Mouse (Mus musculus) limb, embryonic 14.5 days (tissue): Measurements from ENCODE around the gene Adam26b. TPM values are rescaled to one million over a fixed set of nuclear protein-coding genes. Genes with fewer than 3 reads are reported as not detected.
"Not testable (repeated sequence)": the region's sequence is repeated elsewhere in the genome, so short reads cannot be mapped to it uniquely, and the experiment has no call there.

ENCODE experiments used
- ATAC-seq: fragments of 200-750 bp; cut with Nextera tagmentation; 2 replicates; pipeline ENCODE4 v1.8.0; 2017; ENCODE audit warnings: low read depth, moderate number of reproducible peaks, moderate TSS enrichment; ENCODE audit not compliant: low FRiP score
- DNase-seq: peaks from one replicate; pipeline ENCODE4 v3.0.0-alpha.2; 2015; ENCODE audit warnings: low spot score
- H3K27ac ChIP-seq: fragments of 300-500 bp; sonication (generic); replicated peaks from 2 replicates; pipeline ENCODE4 v1.5.1; 2014; ENCODE audit warnings: low read depth, mild to moderate bottlenecking, low read length, moderate library complexity, mixed read lengths
- H3K27me3 ChIP-seq: fragments of 300-500 bp; sonication (generic); 2 replicates; pipeline ENCODE4 v1.6.1; 2014; ENCODE audit warnings: low read length, mixed read lengths; ENCODE audit not compliant: control insufficient read depth, insufficient read depth
- H3K36me3 ChIP-seq: fragments of 300-500 bp; sonication (generic); 2 replicates; pipeline ENCODE4 v1.6.1; 2014; ENCODE audit warnings: mild to moderate bottlenecking, low read length, moderate library complexity, mixed read lengths; ENCODE audit not compliant: control insufficient read depth, insufficient read depth
- H3K4me1 ChIP-seq: fragments of 300-500 bp; sonication (generic); 2 replicates; pipeline ENCODE4 v1.6.1; 2014; ENCODE audit warnings: antibody characterized with exemption, low read length, mixed read lengths; ENCODE audit not compliant: control insufficient read depth, insufficient read depth
- H3K4me2 ChIP-seq: fragments of 300-500 bp; sonication (generic); replicated peaks from 2 replicates; pipeline ENCODE4 v1.6.1; 2014; ENCODE audit warnings: low read depth, mild to moderate bottlenecking, low read length, moderate library complexity; ENCODE audit not compliant: severe bottlenecking
- H3K4me3 ChIP-seq: fragments of 300-500 bp; sonication (generic); replicated peaks from 2 replicates; pipeline ENCODE4 v1.5.1; 2014; ENCODE audit warnings: low read length
- H3K9ac ChIP-seq: fragments of 300-500 bp; sonication (generic); 2 replicates; pipeline ENCODE4 v1.6.1; 2014; ENCODE audit warnings: mild to moderate bottlenecking, low read depth, low read length, moderate library complexity; ENCODE audit not compliant: severe bottlenecking
- H3K9me3 ChIP-seq: fragments of 300-500 bp; sonication (generic); 2 replicates; pipeline ENCODE4 v1.6.1; 2016; ENCODE audit warnings: low read length; ENCODE audit not compliant: control insufficient read depth
- WGBS: fragments of 180-500 bp; shearing (Covaris S2); extraction: QIAGEN DNeasy Blood & Tissue Kit; methylation state at CpG from one replicate; pipeline ENCODE4 v1.1.7; 2014; 5-methylcytosine and 5-hydroxymethylcytosine counted together
- polyA plus RNA-seq, 2 experiments: library from polyadenylated mRNA; depleted of rRNA in 1 of 2; stranded (reverse) in 1 of 2; unstranded in 1 of 2; fragments of >200 nt; fragmentation: Nextera tagmentation in 1 of 2; extraction: Ambion mirVana in 1 of 2; gene quantifications; 2 replicates each; pipeline versions ENCODE4 v1.2.1 to v1.2.3; 2012 to 2014

Gene Adam26b
- polyA plus RNA-seq (2012; rRNA removed) (not detected in 2 replicates), polyA plus RNA-seq (2014; fragmentation: Nextera tagmentation; extraction: Ambion mirVana) (not detected in 2 replicates)

DNA sequence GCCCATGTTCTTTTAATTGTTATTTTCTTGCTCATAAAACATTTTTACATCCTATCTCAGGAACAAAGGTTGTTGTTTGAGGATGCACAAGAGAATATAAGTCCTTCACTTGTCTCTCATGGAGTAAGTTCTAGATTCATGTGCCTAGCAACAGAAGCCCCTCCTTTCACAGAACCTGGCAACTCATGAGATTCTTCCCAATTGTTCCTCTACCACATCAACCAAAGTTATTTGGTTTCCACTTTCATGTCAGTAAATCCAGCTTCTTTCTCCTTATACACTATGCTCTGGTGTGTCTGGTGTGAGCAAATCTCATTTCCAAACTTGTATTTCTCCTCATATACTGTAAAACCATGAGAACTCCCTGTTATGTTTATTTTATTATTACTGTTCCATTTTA, at the start of gene Adam26b:
Gene Adam26b (minus strand): TSS at position 101 of the 400 bp plus-strand sequence.
- not testable (repeated sequence) for DNase-seq, H3K36me3 ChIP-seq, H3K4me1 ChIP-seq, H3K4me3 ChIP-seq, H3K27me3 ChIP-seq, ATAC-seq, H3K9ac ChIP-seq, H3K27ac ChIP-seq, H3K4me2 ChIP-seq, H3K9me3 ChIP-seq

DNA sequence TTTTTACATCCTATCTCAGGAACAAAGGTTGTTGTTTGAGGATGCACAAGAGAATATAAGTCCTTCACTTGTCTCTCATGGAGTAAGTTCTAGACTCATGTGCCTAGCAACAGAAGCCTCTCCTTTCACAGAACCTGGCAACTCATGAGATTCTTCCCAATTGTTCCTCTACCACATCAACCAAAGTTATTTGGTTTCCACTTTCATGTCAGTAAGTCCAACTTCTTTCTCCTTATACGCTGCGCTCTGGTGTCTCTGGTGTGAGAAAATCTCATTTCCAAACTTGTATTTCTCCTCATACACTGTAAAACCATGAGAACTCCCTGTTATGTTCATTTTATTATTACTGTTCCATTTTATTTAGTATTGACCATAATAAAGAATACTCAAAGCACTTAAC, 48.7 kb upstream of the Adam26b start, which contains the start of gene Adam26a:
Gene Adam26a (minus strand): TSS at position 101 of the 400 bp plus-strand sequence.
- not testable (repeated sequence) for H3K36me3 ChIP-seq, H3K27me3 ChIP-seq, ATAC-seq, H3K4me1 ChIP-seq, DNase-seq, H3K9me3 ChIP-seq, H3K9ac ChIP-seq, H3K27ac ChIP-seq, H3K4me2 ChIP-seq, H3K4me3 ChIP-seq
- WGBS: 93% methylated on average over 2 of the region's 2 CpGs

Other genes with a start within 250 kb of the Adam26b start
- 0.04 and 0.05 TPM in 2 replicates for gene Zfp42, start 221.1 kb downstream of the Adam26b start, polyA plus RNA-seq (2012; rRNA removed)
- gene Zfp42, start 221.1 kb downstream of the Adam26b start, polyA plus RNA-seq (2014; fragmentation: Nextera tagmentation; extraction: Ambion mirVana): 0.10 and 0.18 TPM in 2 replicates
- not detected in 2 replicates for gene Adam26a, start 48.6 kb upstream of the Adam26b start, polyA plus RNA-seq (2012; rRNA removed)
- gene Adam26a, start 48.6 kb upstream of the Adam26b start, polyA plus RNA-seq (2014; fragmentation: Nextera tagmentation; extraction: Ambion mirVana): not detected in 2 replicates
- not detected in 2 replicates for gene Gm5346, start 99.2 kb upstream of the Adam26b start, polyA plus RNA-seq (2012; rRNA removed)
- gene Gm5346, start 99.2 kb upstream of the Adam26b start, polyA plus RNA-seq (2014; fragmentation: Nextera tagmentation; extraction: Ambion mirVana): not detected in 2 replicates
- gene Adam34, start 181.9 kb upstream of the Adam26b start, polyA plus RNA-seq (2012; rRNA removed): not detected in 2 replicates
- gene Adam34, start 181.9 kb upstream of the Adam26b start, polyA plus RNA-seq (2014; fragmentation: Nextera tagmentation; extraction: Ambion mirVana): not detected in 2 replicates